Mouse (Mus musculus) midbrain, postnatal 0 days (tissue): ENCODE measurements around the gene P2ry14. TPM values are rescaled to one million over a fixed set of nuclear protein-coding genes. Genes with fewer than 3 reads are reported as not detected.

Source experiments
- ATAC-seq: fragments of 200-750 bp; cut with Nextera tagmentation; 2 replicates; pipeline ENCODE4 v1.8.0; 2017; ENCODE audit warnings: moderate number of reproducible peaks, mild to moderate bottlenecking, moderate TSS enrichment, moderate library complexity; ENCODE audit not compliant: low FRiP score
- DNase-seq: peaks from one replicate; pipeline ENCODE4 v3.0.0-alpha.2; 2015; ENCODE audit warnings: low spot score
- H3K27ac ChIP-seq: fragments of 300-500 bp; sonication (generic); 2 replicates; pipeline ENCODE4 v1.5.1; 2014; ENCODE audit warnings: low read depth, mild to moderate bottlenecking, low read length, mixed read lengths
- H3K27me3 ChIP-seq: fragments of 300-500 bp; sonication (generic); 2 replicates; pipeline ENCODE4 v1.6.1; 2014; ENCODE audit warnings: low read length, control low read depth, mixed read lengths; ENCODE audit not compliant: insufficient read depth
- H3K36me3 ChIP-seq: fragments of 300-500 bp; sonication (generic); 2 replicates; pipeline ENCODE4 v1.6.1; 2014; ENCODE audit warnings: low read length, control low read depth, mixed read lengths; ENCODE audit not compliant: insufficient read depth
- H3K4me1 ChIP-seq: fragments of 300-500 bp; sonication (generic); 2 replicates; pipeline ENCODE4 v1.6.1; 2014; ENCODE audit warnings: mild to moderate bottlenecking, control low read depth, antibody characterized with exemption, low read length, mixed read lengths; ENCODE audit not compliant: insufficient read depth
- H3K4me2 ChIP-seq: fragments of 300-500 bp; sonication (generic); 2 replicates; pipeline ENCODE4 v1.6.1; 2014; ENCODE audit warnings: low read depth, mild to moderate bottlenecking, low read length, mixed read lengths; ENCODE audit not compliant: poor library complexity, severe bottlenecking
- H3K4me3 ChIP-seq: fragments of 300-500 bp; sonication (generic); 2 replicates; pipeline ENCODE4 v1.5.1; 2014; ENCODE audit warnings: low read depth, mild to moderate bottlenecking, low read length, moderate library complexity
- H3K9ac ChIP-seq: fragments of 300-500 bp; sonication (generic); replicated peaks from 2 replicates; pipeline ENCODE4 v1.6.1; 2014; ENCODE audit warnings: mild to moderate bottlenecking, low read length, moderate library complexity, mixed read lengths; ENCODE audit not compliant: poor library complexity, severe bottlenecking
- H3K9me3 ChIP-seq: fragments of 300-500 bp; sonication (generic); 2 replicates; pipeline ENCODE4 v1.6.1; 2016; ENCODE audit warnings: low read length, control low read depth
- CTCF ChIP-seq: IDR thresholded peaks from 2 replicates; pipeline ENCODE4 v1.5.1; 2016; ENCODE audit warnings: antibody characterized with exemption, mild to moderate bottlenecking
- WGBS: fragments of 180-500 bp; shearing (Covaris S2); extraction: QIAGEN DNeasy Blood & Tissue Kit; methylation state at CpG from one replicate; pipeline ENCODE4 v1.1.7; 2014; 5-methylcytosine and 5-hydroxymethylcytosine counted together
- polyA plus RNA-seq: library from polyadenylated mRNA; unstranded; fragments of >200 nt; fragmentation: Nextera tagmentation; extraction: Ambion mirVana; gene quantifications from 2 replicates; pipeline ENCODE4 v1.2.1, GENCODE M21; 2015
- total RNA-seq: library from RNA; depleted of rRNA; stranded (reverse); fragments of >200 nt; gene quantifications from 2 replicates; pipeline ENCODE4 v1.2.3, GENCODE M21; 2014

P2ry14 gene
- total and polyA plus RNA-seq, 2 experiments from 2014 or later, result 3.2 to 4.3 TPM

- no peak overlapping the region for H3K9ac ChIP-seq
- no peaks in the 10 kb centered on the region for H3K4me1 ChIP-seq
- no peaks in the 10 kb centered on the region for H3K36me3 ChIP-seq
- no peaks in the 10 kb centered on the region for H3K9me3 ChIP-seq
- no peak for DNase-seq
- no peak for ATAC-seq
- 87% methylated on average over 2 of the region's 2 CpGs for WGBS
- no peaks in the 10 kb centered on the region for H3K27me3 ChIP-seq
- H3K4me3 ChIP-seq, result no peak overlapping the region
- no peak for TF ChIP-seq CTCF
- no peak overlapping the region for H3K4me2 ChIP-seq
- no peak overlapping the region for H3K27ac ChIP-seq
Measured at GRCm38 (mm10) chr3:59140115-59140514, 13.3 kb downstream of the P2ry14 start.

DNA sequence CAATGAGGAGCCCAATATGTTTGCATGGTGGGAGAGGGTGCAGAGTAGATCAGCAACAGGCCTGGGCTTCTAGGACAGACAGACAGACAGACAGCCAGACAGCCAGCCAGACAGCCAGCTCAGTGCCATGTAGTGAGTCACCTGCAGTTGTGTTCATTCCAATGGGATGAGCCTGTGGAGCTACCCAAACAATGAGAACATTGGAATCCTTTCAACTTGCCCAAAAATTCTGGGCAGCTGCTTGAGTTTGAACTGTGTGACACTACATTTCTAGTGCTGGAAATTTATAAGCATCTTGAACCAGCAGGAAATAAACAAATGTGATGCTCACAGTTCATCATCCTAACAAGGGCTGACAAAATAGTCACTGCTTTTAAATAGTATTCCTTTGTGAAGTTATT, 13.8 kb downstream of the P2ry14 start:
- no peak for TF ChIP-seq CTCF
- Histone ChIP-seq H3K4me3 (no peak overlapping the region), H3K9ac (no peak overlapping the region), H3K4me2 (no peak overlapping the region), H3K27ac (no peak overlapping the region), H3K4me1 (no peaks in the 10 kb centered on the region), H3K9me3 (no peaks in the 10 kb centered on the region), H3K27me3 (no peaks in the 10 kb centered on the region), H3K36me3 (no peaks in the 10 kb centered on the region)
- DNase-seq (no peak), ATAC-seq (no peak)

DNA sequence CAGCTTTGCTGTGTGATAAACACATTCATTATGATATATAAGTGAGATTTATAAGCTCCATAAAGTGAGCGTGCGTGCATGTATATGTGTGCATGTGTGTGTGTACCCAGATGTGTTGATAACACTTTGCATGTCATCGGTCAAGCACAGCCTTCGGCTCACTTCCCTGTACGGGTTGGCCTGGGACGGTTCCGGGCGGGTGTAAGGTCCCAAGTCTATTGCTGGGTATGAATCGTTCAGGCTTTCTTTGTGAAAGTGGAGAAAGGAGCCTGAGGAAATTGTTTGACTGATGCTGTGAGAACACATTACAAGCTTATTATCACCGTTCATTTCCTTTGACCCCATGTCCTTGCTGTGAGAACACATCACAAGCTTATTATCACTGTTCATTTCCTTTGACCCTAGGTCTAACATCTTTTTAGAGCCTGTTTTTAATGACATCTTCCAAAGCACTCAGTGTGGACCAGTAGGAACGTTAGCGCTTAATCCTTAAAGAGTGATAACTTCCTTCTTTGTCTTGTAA, 14.4 kb downstream of the P2ry14 start:
- H3K4me2 ChIP-seq, result no peak overlapping the region
- 81% methylated on average over 12 of the region's 12 CpGs for WGBS
- no peak for TF ChIP-seq CTCF
- no peak overlapping the region for H3K27ac ChIP-seq
- H3K27me3 ChIP-seq, result no peaks in the 10 kb centered on the region
- ATAC-seq, result no peak
- H3K9ac ChIP-seq, result no peak overlapping the region
- H3K4me1 ChIP-seq, result no peaks in the 10 kb centered on the region
- H3K36me3 ChIP-seq, result no peaks in the 10 kb centered on the region
- H3K4me3 ChIP-seq, result no peak overlapping the region
- DNase-seq, result no peak
- H3K9me3 ChIP-seq, result no peaks in the 10 kb centered on the region

DNA sequence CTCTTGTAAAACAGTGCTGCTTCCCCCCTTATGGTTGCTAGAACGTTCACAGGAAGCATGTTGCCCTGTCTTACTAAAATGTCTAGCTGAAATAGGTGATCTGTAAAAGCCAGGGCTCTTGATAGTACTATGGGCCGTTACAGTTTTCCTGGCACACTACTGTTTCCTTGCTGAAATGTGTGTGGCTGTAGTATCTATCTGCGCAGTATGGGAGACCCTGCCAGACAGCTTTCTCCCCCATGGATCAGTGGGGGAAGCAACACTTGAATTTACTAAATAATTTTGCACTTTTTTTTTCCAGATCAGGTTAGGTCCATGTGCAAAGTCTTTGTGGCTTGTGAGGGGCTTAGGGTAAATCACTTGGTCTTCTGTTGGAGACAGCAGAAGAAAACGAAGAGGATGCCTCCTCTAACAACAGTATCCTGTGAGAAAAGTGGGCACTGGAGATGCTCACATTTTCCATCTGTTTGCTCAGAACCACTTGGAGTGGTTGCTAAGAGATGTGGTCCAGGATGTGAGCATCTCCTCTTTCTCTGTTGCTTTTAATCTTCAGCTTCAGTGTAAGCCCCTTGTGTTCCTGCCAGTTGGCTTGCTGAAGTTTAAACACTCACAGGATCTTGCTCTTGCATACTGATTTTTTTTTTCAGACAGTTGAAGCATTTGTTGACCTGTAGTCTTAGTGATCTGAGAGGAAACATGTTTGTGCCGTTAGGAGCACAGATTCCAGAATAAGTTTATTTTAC, 17.3 kb downstream of the P2ry14 start:
- DNase-seq (peak; percentile 69), ATAC-seq (peak; percentile 77)
- Histone ChIP-seq H3K4me3 (no peak overlapping the region), H3K9ac (no peak overlapping the region), H3K9me3 (no peaks in the 10 kb centered on the region), H3K4me2 (no peak overlapping the region), H3K36me3 (no peaks in the 10 kb centered on the region), H3K27ac (peak overlapping the region; percentile 19; the same call in 1 of the 2 replicates), H3K4me1 (no peaks in the 10 kb centered on the region), H3K27me3 (no peaks in the 10 kb centered on the region)
- no peak for TF ChIP-seq CTCF
- WGBS, result 76% methylated on average over 5 of the region's 5 CpGs

DNA sequence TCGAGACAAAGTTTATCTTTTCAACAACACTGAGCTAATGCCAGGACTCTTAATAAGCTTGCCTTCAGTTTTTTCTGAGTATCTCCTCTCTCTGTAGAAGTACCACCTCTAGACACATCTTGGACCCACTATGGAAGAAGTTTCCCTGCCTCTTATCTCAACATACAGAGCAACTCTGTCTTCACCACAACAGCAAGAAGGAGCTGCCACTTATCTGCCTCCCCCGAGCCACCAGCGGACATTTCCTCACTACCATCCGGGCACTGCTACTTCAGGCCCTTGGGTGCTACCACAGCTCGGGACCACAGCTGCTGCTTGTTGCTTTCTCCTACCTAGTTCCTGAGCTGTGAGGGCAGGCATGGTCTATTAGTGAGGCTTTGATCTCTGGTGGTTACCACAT, 20.2 kb downstream of the P2ry14 start:
- Histone ChIP-seq H3K4me3 (no peak overlapping the region), H3K4me2 (no peak overlapping the region), H3K9me3 (no peaks in the 10 kb centered on the region), H3K27me3 (no peaks in the 10 kb centered on the region), H3K9ac (no peak overlapping the region), H3K4me1 (no peaks in the 10 kb centered on the region), H3K27ac (no peak overlapping the region), H3K36me3 (no peaks in the 10 kb centered on the region)
- DNase-seq, result no peak
- TF ChIP-seq CTCF, result no peak
- 90% methylated on average over 5 of the region's 5 CpGs for WGBS
- no peak for ATAC-seq

- Histone ChIP-seq H3K9ac (no peak overlapping the region), H3K4me3 (no peak overlapping the region), H3K27ac (no peak overlapping the region), H3K27me3 (no peaks in the 10 kb centered on the region), H3K36me3 (no peaks in the 10 kb centered on the region), H3K4me2 (no peak overlapping the region), H3K4me1 (no peaks in the 10 kb centered on the region), H3K9me3 (no peaks in the 10 kb centered on the region)
- ATAC-seq (no peak), DNase-seq (no peak)
- no peak for TF ChIP-seq CTCF
- WGBS, result 91% methylated on average over 4 of the region's 4 CpGs
Measured at GRCm38 (mm10) chr3:59131966-59132365, 21.5 kb downstream of the P2ry14 start.
